Mouse (Mus musculus) intestine, postnatal 0 days (tissue): ENCODE measurements at regions not wholly inside any gene's neighbourhood (a gene's known extent, or its start where the extent isn't known, plus 50 kb on each side); places are given as distances from the start of the nearest gene placed in this dataset.

Source experiments
- ATAC-seq: fragments of 200-750 bp; cut with Nextera tagmentation; 2 replicates; pipeline ENCODE4 v1.8.0; 2017; ENCODE audit warnings: mild to moderate bottlenecking, moderate TSS enrichment, moderate library complexity
- H3K27ac ChIP-seq: fragments of 300-500 bp; sonication (generic); 2 replicates; pipeline ENCODE4 v1.5.1; 2014; ENCODE audit warnings: mild to moderate bottlenecking, low read depth, low read length, moderate library complexity
- H3K27me3 ChIP-seq: fragments of 300-500 bp; sonication (generic); replicated peaks from 2 replicates; pipeline ENCODE4 v1.6.1; 2014; ENCODE audit warnings: low read length, mixed read lengths; ENCODE audit not compliant: control insufficient read depth, insufficient read depth
- H3K36me3 ChIP-seq: fragments of 300-500 bp; sonication (generic); 2 replicates; pipeline ENCODE4 v1.6.1; 2014; ENCODE audit warnings: mild to moderate bottlenecking, moderate library complexity; ENCODE audit not compliant: control insufficient read depth, insufficient read depth
- H3K4me1 ChIP-seq: fragments of 300-500 bp; sonication (generic); replicated peaks from 2 replicates; pipeline ENCODE4 v1.6.1; 2014; ENCODE audit warnings: antibody characterized with exemption, low read length, mixed read lengths; ENCODE audit not compliant: control insufficient read depth, insufficient read depth
- H3K4me2 ChIP-seq: fragments of 300-500 bp; sonication (generic); replicated peaks from 2 replicates; pipeline ENCODE4 v1.6.1; 2014; ENCODE audit warnings: low read depth, mild to moderate bottlenecking, moderate library complexity
- H3K4me3 ChIP-seq: fragments of 300-500 bp; sonication (generic); 2 replicates; pipeline ENCODE4 v1.5.1; 2014; ENCODE audit warnings: low read depth, low read length
- H3K9ac ChIP-seq: fragments of 300-500 bp; sonication (generic); 2 replicates; pipeline ENCODE4 v1.6.1; 2014; ENCODE audit warnings: mild to moderate bottlenecking, low read depth, low read length
- H3K9me3 ChIP-seq: fragments of 300-500 bp; sonication (generic); 2 replicates; pipeline ENCODE4 v1.6.1; 2016; ENCODE audit warnings: mixed run types; ENCODE audit not compliant: control insufficient read depth
- CTCF ChIP-seq: sonication (generic); IDR thresholded peaks from 2 replicates; pipeline ENCODE4 v1.5.1; 2016; ENCODE audit warnings: low read depth, mild to moderate bottlenecking, control low read depth, antibody characterized with exemption, moderate library complexity
- WGBS: fragments of 180-500 bp; shearing (Covaris S2); extraction: QIAGEN DNeasy Blood & Tissue Kit; methylation state at CpG from one replicate; pipeline ENCODE4 v1.1.7; 2014; 5-methylcytosine and 5-hydroxymethylcytosine counted together

- ATAC-seq: no peak
- Histone ChIP-seq H3K9ac (no peak overlapping the region), H3K9me3 (no peaks in the 10 kb centered on the region), H3K27me3 (no peaks in the 10 kb centered on the region), H3K4me1 (no peaks in the 10 kb centered on the region), H3K36me3 (no peaks in the 10 kb centered on the region), H3K4me3 (no peak overlapping the region), H3K4me2 (no peak overlapping the region), H3K27ac (no peak overlapping the region)
- TF ChIP-seq CTCF: no peak
- WGBS: 67% methylated on average over 1 of the region's 1 CpGs
These were observed 673.3 kb downstream of the Brinp1 start for GRCm38 (mm10) chr4:68280903-68281302.

- WGBS: 88% methylated on average over 3 of the region's 3 CpGs
These were observed 679.0 kb downstream of the Brinp1 start for GRCm38 (mm10) chr4:68275063-68275708.

More at GRCm38 (mm10) chr4:68275063-68275708, 679.0 kb downstream of the Brinp1 start:
- no peak for ATAC-seq
- no peak overlapping the region for H3K9ac ChIP-seq
- H3K4me1 ChIP-seq: no peaks in the 10 kb centered on the region
- no peaks in the 10 kb centered on the region for H3K9me3 ChIP-seq
- H3K27ac ChIP-seq: no peak overlapping the region
- H3K36me3 ChIP-seq: no peaks in the 10 kb centered on the region
- no peak overlapping the region for H3K4me2 ChIP-seq
- H3K4me3 ChIP-seq: no peak overlapping the region
- no peak for TF ChIP-seq CTCF
- H3K27me3 ChIP-seq: no peaks in the 10 kb centered on the region
